Mouse (Mus musculus) small intestine, adult 2 months (tissue): ENCODE measurements at regions not wholly inside any gene's neighbourhood (a gene's known extent, or its start where the extent isn't known, plus 50 kb on each side); places are given as distances from the start of the nearest gene placed in this dataset.

Source experiments
- CTCF ChIP-seq: fragments of 200-500 bp; IDR thresholded peaks from 2 replicates; pipeline ENCODE4 v1.5.1; 2012; ENCODE audit warnings: low read depth, mild to moderate bottlenecking, control low read depth, inconsistent platforms, low read length, moderate library complexity, mixed read lengths; ENCODE audit not compliant: insufficient replicate concordance, insufficient read length; ENCODE audit errors: extremely low read depth
- POLR2A ChIP-seq: fragments of 200-500 bp; IDR thresholded peaks from 2 replicates; pipeline ENCODE4 v1.6.1; 2012; ENCODE audit warnings: low read depth, mild to moderate bottlenecking, control low read depth, inconsistent platforms, low read length, moderate library complexity

GRCm38 (mm10) chr11:23097223-23097490, 89.8 kb downstream of the Fam161a start:
- TF ChIP-seq CTCF, result no peak
- no peak for TF ChIP-seq POLR2A
